Mouse (Mus musculus) cerebellum, postnatal 36 days (tissue): Measurements from ENCODE around the gene Camta1.

ENCODE experiments used
- DNase-seq, 2 experiments: peaks; one replicate each; pipeline ENCODE4 v3.0.0; 2021 to 2022; ENCODE audit warnings: mixed read lengths in 2 of 2

The Camta1 gene

GRCm38 (mm10) chr4:151245068-151245797 is 616.4 kb downstream of the Camta1 start:
- DNase-seq, result no peak

GRCm38 (mm10) chr4:151243445-151243844 is 618.2 kb downstream of the Camta1 start:
- DNase-seq, result no peak

DNA sequence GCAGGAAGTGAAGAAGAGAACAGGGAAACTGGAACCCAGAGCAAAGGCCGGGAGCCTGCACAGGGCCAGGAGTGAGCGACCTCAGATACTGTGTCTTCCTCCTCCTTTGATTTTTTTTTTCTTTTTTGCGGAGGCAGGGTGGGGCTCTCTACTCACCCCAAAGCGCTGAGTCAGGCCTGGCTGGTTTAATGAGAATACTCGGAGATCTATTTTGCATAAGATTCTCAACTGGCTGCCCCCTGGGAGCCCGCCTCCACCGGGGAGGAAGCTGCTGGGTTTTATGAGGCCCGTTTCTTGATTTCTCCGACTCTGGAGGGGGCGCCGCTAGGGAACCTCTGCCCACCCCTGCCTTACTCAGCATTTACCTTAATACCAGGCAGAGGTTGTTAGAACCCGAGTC is 618.9 kb downstream of the Camta1 start:
- no peak for DNase-seq

- DNase-seq, result no peak
These were observed 621.2 kb downstream of the Camta1 start for GRCm38 (mm10) chr4:151240465-151240864.

GRCm38 (mm10) chr4:151238970-151239684 is 622.5 kb downstream of the Camta1 start:
- DNase-seq, result peak in 1 of 2 experiments; percentile 20

DNA sequence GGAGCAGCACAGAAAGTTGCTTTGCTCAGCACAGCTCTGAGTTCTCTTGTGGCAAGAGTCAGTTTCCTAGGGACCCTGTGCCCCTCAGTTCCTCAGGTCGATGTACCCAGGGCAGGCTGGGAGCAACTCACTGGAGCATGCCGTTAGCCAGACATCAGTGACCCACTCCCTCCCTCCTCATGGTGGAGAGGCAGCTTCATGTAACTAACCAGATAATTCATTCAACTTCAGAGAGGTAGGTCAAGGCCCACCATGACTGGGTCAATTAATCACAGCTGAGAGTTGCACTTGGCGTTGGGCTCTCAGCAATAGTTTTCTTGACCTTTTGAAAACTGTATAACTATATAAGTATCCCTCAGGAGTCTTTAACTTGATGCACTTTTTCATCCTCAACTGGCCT is 624.2 kb downstream of the Camta1 start:
- DNase-seq, result no peak

- peak; percentile 32 to 34 for DNase-seq
These were observed 626.7 kb downstream of the Camta1 start for GRCm38 (mm10) chr4:151234981-151235380.

- DNase-seq, result no peak
These were observed 629.6 kb downstream of the Camta1 start for GRCm38 (mm10) chr4:151232028-151232427.

DNA sequence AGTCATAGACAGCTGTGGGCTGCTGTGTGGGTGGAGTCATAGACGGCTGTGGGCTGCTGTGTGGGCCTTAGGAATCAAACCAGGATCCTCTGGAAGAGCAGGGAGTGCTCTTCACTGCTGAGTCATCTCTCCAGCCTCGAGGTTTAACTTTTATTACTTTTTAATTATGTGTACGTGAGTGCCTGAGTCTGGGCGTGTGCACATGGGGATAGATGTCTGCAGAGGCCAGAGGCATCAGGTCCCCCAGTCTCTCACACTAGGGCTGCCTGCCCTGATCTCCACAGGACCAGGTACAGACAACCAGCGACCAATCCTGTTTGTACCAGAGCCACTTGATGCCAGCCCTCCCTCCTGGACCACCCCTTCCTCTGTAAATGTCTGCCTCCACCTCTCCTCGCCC is 632.6 kb downstream of the Camta1 start:
- no peak for DNase-seq

GRCm38 (mm10) chr4:151226496-151226895 is 635.2 kb downstream of the Camta1 start:
- DNase-seq, result no peak

DNA sequence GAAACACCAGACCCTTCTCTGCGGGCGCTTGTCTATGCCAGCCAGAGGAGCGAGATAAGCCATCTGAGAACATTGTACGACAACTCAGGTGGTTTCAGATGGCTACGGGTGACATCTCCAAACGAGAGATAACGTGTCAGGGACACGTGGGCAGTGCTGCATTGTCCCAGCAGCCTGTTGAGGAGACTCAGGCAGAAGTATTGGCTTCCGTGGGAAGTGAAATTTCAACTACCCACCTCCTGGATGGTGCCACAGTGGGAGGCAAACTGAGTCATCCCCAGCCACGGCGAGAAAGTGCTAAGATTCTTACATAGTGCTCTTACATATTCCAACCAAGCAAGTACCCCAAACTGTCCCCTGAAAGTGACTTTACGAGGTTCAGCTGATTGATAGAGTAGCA is 637.7 kb downstream of the Camta1 start:
- no peak for DNase-seq

GRCm38 (mm10) chr4:151223263-151223996 is 638.2 kb downstream of the Camta1 start:
- no peak for DNase-seq

GRCm38 (mm10) chr4:151222635-151223034 is 639.0 kb downstream of the Camta1 start:
- no peak for DNase-seq

- peak in 1 of 2 experiments; percentile 29 for DNase-seq
These were observed 645.0 kb downstream of the Camta1 start for GRCm38 (mm10) chr4:151216553-151217292.

- DNase-seq, result no peak
These were observed 645.8 kb downstream of the Camta1 start for GRCm38 (mm10) chr4:151215866-151216265.

DNA sequence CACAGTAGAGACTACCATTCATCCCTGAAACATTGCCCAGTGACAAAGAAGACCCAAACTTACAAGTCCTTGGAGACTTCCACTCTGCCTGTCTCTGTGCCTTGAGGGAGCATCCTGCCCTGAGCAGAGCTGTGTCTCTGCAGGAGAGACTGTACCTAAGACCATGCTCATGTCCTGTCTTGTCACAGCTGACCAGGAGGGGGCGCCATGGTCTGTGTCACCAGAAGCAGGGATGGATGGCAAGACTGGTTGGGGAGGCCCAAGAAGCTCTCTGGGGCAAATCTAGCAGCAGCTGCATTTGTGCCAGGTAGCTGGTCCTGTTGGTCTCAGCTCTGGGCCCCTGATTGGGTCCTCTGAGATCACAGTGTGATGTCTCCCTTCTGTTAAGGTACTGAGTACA is 646.5 kb downstream of the Camta1 start:
- DNase-seq, result no peak

GRCm38 (mm10) chr4:151213475-151213874 is 648.2 kb downstream of the Camta1 start:
- DNase-seq, result no peak

- DNase-seq, result no peak
These were observed 649.7 kb downstream of the Camta1 start for GRCm38 (mm10) chr4:151211992-151212391.

- no peak for DNase-seq
These were observed 654.1 kb downstream of the Camta1 start for GRCm38 (mm10) chr4:151207566-151207965.

DNA sequence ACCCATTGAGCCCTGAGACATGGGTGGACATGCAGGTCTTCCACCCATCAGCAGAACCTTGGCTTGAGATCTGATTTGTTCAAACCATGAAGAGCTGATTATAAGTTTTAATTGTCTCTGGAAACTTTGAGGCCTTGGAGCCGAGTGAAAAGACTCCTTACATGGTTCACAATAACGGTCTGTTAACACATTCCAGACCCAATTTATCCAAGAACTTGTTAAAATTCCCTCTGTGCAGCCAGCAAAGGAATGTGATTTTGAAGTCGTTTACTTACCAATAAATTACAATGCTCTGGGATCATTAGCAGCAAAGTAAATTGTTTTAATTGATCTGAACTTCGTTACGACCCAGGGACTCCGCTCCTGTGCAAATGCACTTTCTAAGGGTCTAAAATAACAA is 658.8 kb downstream of the Camta1 start:
- no peak for DNase-seq

DNA sequence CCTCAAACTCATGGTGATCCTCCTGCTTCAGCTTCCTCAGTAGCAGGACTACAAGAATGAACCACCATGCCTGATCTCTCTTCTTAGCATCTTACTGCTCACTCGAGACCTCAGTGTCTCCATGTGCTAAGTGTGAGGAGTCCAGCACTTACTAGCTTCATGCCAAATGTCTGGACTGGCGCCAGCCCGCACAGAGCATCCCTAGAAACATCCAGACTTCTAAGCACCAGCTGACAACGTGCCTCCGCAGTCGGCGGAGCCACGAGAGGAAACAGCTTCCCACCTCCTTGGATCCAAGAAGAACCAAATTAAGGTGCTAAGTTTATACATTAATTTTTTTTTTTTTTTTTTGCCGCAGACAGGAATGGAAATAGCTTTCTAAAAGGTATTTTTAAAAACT is 661.4 kb downstream of the Camta1 start:
- peak in 1 of 2 experiments; percentile 33 for DNase-seq

DNA sequence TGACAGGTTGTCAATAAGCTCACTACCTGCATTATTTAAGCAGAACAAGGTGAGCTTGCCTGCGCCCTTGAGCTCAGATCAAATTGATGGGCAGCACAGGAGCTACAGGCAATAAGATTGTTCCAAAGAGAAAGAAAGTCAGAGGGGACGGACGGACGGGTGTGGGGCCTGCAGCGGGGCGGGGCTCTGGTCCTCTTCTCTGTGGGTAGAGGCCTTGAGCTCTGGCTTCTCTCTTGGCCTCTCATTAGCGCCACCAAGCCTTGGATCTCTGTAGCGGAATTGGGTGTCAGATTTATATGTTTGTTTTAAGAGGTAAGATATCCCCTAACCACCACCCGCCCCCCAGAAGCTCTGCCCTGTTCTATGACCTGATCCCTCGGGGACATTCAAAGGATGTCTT is 666.5 kb downstream of the Camta1 start:
- no peak for DNase-seq

GRCm38 (mm10) chr4:151194715-151195097 is 667.0 kb downstream of the Camta1 start:
- DNase-seq, result peak in 1 of 2 experiments; percentile 26
